Mouse (Mus musculus) heart, postnatal 0 days (tissue): ENCODE results near the gene Klf12. TPM values are rescaled to one million over a fixed set of nuclear protein-coding genes. Genes with fewer than 3 reads are reported as not detected.
A peak's percentile ranks its signal among the peaks of the same experiment; 100 is the strongest.

Source experiments
- ATAC-seq: fragments of 200-750 bp; cut with Nextera tagmentation; 2 replicates; pipeline ENCODE4 v1.8.0; 2017; ENCODE audit warnings: low read depth, moderate number of reproducible peaks, moderate library complexity; ENCODE audit not compliant: insufficient read depth
- DNase-seq: peaks from one replicate; pipeline ENCODE4 v3.0.0-alpha.2; 2016; ENCODE audit warnings: low spot score
- H3K27ac ChIP-seq: fragments of 300-500 bp; sonication (generic); 2 replicates; pipeline ENCODE4 v1.5.1; 2014; ENCODE audit warnings: low read depth, mild to moderate bottlenecking
- H3K27me3 ChIP-seq: fragments of 300-500 bp; sonication (generic); 2 replicates; pipeline ENCODE4 v1.6.1; 2014; ENCODE audit warnings: low read length, mixed read lengths; ENCODE audit not compliant: control insufficient read depth, insufficient read depth
- H3K36me3 ChIP-seq: fragments of 300-500 bp; sonication (generic); replicated peaks from 2 replicates; pipeline ENCODE4 v1.6.1; 2014; ENCODE audit warnings: low read length, mixed read lengths; ENCODE audit not compliant: control insufficient read depth, insufficient read depth
- H3K4me1 ChIP-seq: fragments of 300-500 bp; sonication (generic); 2 replicates; pipeline ENCODE4 v1.6.1; 2014; ENCODE audit warnings: antibody characterized with exemption; ENCODE audit not compliant: control insufficient read depth, insufficient read depth
- H3K4me2 ChIP-seq: fragments of 300-500 bp; sonication (generic); 2 replicates; pipeline ENCODE4 v1.6.1; 2014; ENCODE audit warnings: low read depth, mild to moderate bottlenecking, low read length, moderate library complexity
- H3K4me3 ChIP-seq: fragments of 300-500 bp; sonication (generic); 2 replicates; pipeline ENCODE4 v1.5.1; 2014; ENCODE audit warnings: low read depth, low read length
- H3K9ac ChIP-seq: fragments of 300-500 bp; sonication (generic); replicated peaks from 2 replicates; pipeline ENCODE4 v1.6.1; 2014; ENCODE audit warnings: low read depth, low read length, mixed read lengths
- H3K9me3 ChIP-seq: fragments of 300-500 bp; sonication (generic); replicated peaks from 2 replicates; pipeline ENCODE4 v1.6.1; 2016; ENCODE audit warnings: low read length; ENCODE audit not compliant: control insufficient read depth
- CTCF ChIP-seq: IDR thresholded peaks from 2 replicates; pipeline ENCODE4 v1.5.1; 2016; ENCODE audit warnings: antibody characterized with exemption, control low read depth, low read depth
- EP300 ChIP-seq: IDR thresholded peaks from 2 replicates; pipeline ENCODE4 v1.6.1; 2016; ENCODE audit warnings: antibody characterized with exemption, low read depth
- WGBS: fragments of 180-500 bp; shearing (Covaris S2); extraction: QIAGEN DNeasy Blood & Tissue Kit; methylation state at CpG from one replicate; pipeline ENCODE4 v1.1.7; 2014; 5-methylcytosine and 5-hydroxymethylcytosine counted together
- polyA plus RNA-seq: library from polyadenylated mRNA; unstranded; fragments of >200 nt; fragmentation: Nextera tagmentation; extraction: Ambion mirVana; gene quantifications from 2 replicates; pipeline ENCODE4 v1.2.1, GENCODE M21; 2015
- total RNA-seq: library from RNA; depleted of rRNA; stranded (reverse); fragments of >200 nt; gene quantifications from 2 replicates; pipeline ENCODE4 v1.2.3, GENCODE M21; 2014; ENCODE audit warnings: low replicate concordance

Gene Klf12
- total and polyA plus RNA-seq, 2 experiments from 2014 or later, result 4.1 to 26.3 TPM

DNA sequence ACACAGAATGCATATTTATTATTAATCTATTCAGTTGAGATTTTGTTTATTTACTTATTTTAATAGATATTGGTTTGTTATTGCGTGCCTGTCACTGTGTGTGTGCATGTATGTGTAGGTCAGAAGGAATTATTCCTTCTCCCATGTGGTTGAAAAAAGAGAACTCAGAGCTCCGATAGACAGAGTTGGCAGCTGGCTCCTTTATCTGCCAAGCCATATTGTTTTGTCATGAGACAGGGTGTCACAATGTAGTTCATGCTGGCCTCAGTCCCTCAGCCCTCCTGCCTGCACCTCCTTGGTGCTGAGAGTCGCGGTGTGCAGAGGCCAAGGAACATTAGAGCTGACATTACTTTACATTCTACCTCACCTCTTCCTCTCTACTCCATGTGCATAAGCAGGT, 32.3 kb upstream of the Klf12 start:
- TF ChIP-seq CTCF, result no peak
- TF ChIP-seq EP300, result no peak
- DNase-seq (no peak), ATAC-seq (no peak)
- Histone ChIP-seq H3K9me3 (no peaks in the 10 kb centered on the region), H3K4me2 (no peak overlapping the region), H3K36me3 (no peaks in the 10 kb centered on the region), H3K27me3 (no peaks in the 10 kb centered on the region), H3K4me1 (no peaks in the 10 kb centered on the region), H3K9ac (no peak overlapping the region), H3K27ac (no peak overlapping the region), H3K4me3 (no peak overlapping the region)
- WGBS, result 46% methylated on average over 4 of the region's 4 CpGs

DNA sequence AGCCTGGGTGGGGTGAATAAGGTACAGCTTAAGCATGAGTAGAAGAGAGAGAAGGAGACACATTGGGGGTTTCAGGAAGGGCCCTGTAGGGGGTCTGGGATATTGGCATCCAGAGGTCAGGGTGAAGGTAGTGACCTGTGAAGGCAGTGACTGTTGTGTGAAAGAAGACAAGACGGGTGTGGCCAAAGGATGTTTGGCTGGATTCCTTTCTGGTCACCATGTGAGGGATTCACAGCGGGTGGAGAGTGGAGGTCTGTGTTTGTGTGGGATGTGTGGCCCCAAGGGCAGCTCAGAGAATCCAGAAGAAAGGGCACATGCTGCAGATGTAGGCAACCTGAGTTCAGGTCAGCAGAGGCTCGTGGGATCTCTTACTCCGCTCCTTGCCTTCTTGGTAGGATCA, 29.6 kb upstream of the Klf12 start:
- Histone ChIP-seq H3K4me1 (no peaks in the 10 kb centered on the region), H3K9ac (no peak overlapping the region), H3K4me2 (no peak overlapping the region), H3K4me3 (no peak overlapping the region), H3K27ac (no peak overlapping the region), H3K36me3 (no peaks in the 10 kb centered on the region), H3K27me3 (no peaks in the 10 kb centered on the region), H3K9me3 (no peaks in the 10 kb centered on the region)
- 84% methylated on average over 4 of the region's 4 CpGs for WGBS
- DNase-seq (no peak), ATAC-seq (no peak)
- TF ChIP-seq EP300 (no peak), CTCF (no peak)

DNA sequence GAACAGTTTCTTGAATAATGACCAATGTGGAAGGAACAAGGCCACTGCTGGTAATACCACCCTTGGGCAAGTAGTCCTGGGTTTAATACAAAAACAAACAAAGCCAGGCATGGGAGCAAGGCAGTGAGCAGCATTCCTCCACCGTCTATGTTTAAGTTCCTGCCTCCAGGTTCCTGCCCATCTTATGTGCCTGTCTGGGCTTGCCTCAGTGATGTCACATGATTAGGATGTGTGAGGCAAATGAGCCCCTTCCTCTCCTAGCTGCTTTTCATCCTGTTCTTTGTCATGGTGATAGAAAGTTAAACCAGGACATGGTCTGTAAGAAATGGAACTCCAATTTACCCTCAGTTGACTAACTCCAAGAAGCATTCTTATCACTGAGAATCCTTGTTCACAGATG, 16.4 kb upstream of the Klf12 start:
- no peak overlapping the region for H3K27ac ChIP-seq
- no peaks in the 10 kb centered on the region for H3K9me3 ChIP-seq
- H3K36me3 ChIP-seq, result no peaks in the 10 kb centered on the region
- H3K4me1 ChIP-seq, result no peaks in the 10 kb centered on the region
- H3K9ac ChIP-seq, result no peak overlapping the region
- DNase-seq (no peak), ATAC-seq (no peak)
- 86% methylated on average over 1 of the region's 1 CpGs for WGBS
- no peaks in the 10 kb centered on the region for H3K27me3 ChIP-seq
- H3K4me3 ChIP-seq, result no peak overlapping the region
- TF ChIP-seq CTCF, result no peak
- TF ChIP-seq EP300, result no peak
- no peak overlapping the region for H3K4me2 ChIP-seq

DNA sequence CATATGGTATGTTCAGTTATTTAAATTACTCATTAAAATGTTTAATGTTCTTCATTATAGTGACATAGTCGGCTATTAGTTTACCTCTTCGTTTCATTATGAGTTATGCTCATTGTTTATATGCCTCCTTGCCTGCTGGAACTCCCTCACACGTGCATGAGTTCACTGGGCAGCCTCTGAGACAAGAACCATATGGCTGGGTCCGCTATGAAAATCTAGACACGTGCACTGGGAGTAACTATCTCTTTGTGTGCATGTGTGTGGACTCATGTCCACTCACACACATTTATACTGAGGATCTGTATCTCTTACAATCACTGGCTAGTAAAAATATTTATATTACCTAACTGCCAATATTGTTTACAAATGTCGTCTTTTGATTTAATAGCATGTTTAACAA, 14.4 kb upstream of the Klf12 start:
- no peaks in the 10 kb centered on the region for H3K36me3 ChIP-seq
- no peak for ATAC-seq
- TF ChIP-seq CTCF, result no peak

DNA sequence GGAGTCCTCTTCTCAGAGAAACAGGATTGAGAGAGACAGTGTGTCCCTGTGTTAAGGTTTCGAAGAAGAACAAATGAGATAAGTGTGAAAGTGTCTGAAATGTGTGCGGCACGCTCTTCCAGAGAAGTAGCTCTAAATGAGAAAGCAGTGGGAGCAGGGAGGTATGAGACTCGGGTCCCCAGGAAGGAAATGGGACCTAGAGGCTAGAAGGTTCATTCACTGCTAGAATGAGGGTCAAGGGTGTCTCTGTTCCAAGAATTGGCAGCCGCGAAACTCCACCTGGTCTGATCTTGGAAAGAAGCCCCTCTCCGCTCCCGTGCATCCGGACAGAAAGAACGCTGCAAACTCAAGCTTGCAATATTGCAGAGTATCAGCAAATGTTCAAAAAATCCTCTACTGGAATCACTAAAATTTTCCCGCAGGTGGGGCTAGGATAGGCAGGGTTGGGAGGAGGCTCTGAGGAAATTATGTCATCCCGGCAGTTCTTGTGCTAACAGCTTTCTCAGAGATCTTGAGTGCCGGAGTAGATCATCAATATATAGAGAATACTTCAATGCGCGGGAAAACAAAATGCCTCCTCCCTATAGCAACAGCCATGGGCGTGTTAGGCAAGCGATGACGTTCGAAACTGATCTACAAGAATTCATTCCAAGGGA, 2.2 kb upstream of the Klf12 start:
- Histone ChIP-seq H3K36me3 (no peaks in the 10 kb centered on the region), H3K9me3 (no peaks in the 10 kb centered on the region), H3K27ac (peak overlapping the region; percentile 73; the same call in 1 of the 2 replicates), H3K4me2 (peak overlapping the region; percentile 94), H3K4me1 (peaks cover 6% of the 10 kb centered on the region; the same call in 1 of the 2 replicates), H3K9ac (peak overlapping the region; percentile 51; the same call in 1 of the 2 replicates), H3K27me3 (no peaks in the 10 kb centered on the region), H3K4me3 (peak overlapping the region; percentile 66)
- DNase-seq, result peak; percentile 11
- 11% methylated on average over 19 of the region's 19 CpGs for WGBS
- no peak for ATAC-seq
- no peak for TF ChIP-seq CTCF
- TF ChIP-seq EP300, result no peak

More for the DNA sequence above, 14.4 kb upstream of the Klf12 start:
- no peaks in the 10 kb centered on the region for H3K4me1 ChIP-seq
- H3K27ac ChIP-seq, result no peak overlapping the region
- H3K4me2 ChIP-seq, result no peak overlapping the region
- no peaks in the 10 kb centered on the region for H3K9me3 ChIP-seq
- H3K9ac ChIP-seq, result no peak overlapping the region
- H3K27me3 ChIP-seq, result no peaks in the 10 kb centered on the region
- DNase-seq, result no peak
- no peak overlapping the region for H3K4me3 ChIP-seq
- 72% methylated on average over 6 of the region's 6 CpGs for WGBS
